In genomic region chr6:52473924-52474323, GRCm38 (mm10) we compare ENCODE assay signal across 15 mouse cellular contexts.
A peak's percentile ranks its signal among the peaks of the same experiment; 100 is the strongest.
DNase-seq lines count a peak whose midpoint lies in the region; ATAC-seq and TF ChIP-seq lines count a peak whose summit lies in the region.
"Had no signal": no experiment of that assay in that cellular context is flagged by ENCODE, and none has a peak within 500 bp of the region (broad histone marks: within the 10 kb centered on the region; RNA-seq: fewer than 3 reads in every experiment).

No protein-coding gene starts in this region.

- no peaks in the 10 kb centered on the region for H3K79me2 ChIP-seq in myocyte (ENCODE audit: control insufficient read depth, insufficient read depth)

- H3K36me3 ChIP-seq in hindbrain, embryonic 13.5 days: no peaks in the 10 kb centered on the region
- H3K36me3 ChIP-seq in hindbrain, embryonic 14.5 days (replicated peaks; ENCODE audit: control insufficient read depth, insufficient read depth): no peaks in the 10 kb centered on the region
- no peaks in the 10 kb centered on the region for H3K36me3 ChIP-seq in spleen, adult 2 months (ENCODE audit: control insufficient read depth, insufficient read depth, low read length)
- H3K36me3 ChIP-seq in myocyte (ENCODE audit: control insufficient read depth, insufficient read depth): no peaks in the 10 kb centered on the region
- H3K36me3 ChIP-seq: embryonic facial prominence, embryonic 15.5 days; liver, embryonic 12.5 days had no signal

- H3ac ChIP-seq in myocyte (ENCODE audit: control insufficient read depth, insufficient read length): no peak overlapping the region

- no peak for DNase-seq in hindbrain, embryonic 14.5 days (ENCODE audit: low spot score)
- DNase-seq in spleen, adult 2 months (ENCODE audit: low read depth in 1 of 2, low spot score in 2 of 2): no peak
- no peak for DNase-seq in spleen, postnatal 14 days (ENCODE audit: low spot score in 2 of 2)
- DNase-seq in kidney, adult 11 months: no peak
- no peak for DNase-seq in urinary bladder, postnatal 36 days (ENCODE audit: low spot score in 2 of 2)
- DNase-seq: cerebellum, adult 11-12 months; gastrocnemius, postnatal 36 days; heart, postnatal 14 days; kidney, postnatal 10 days had no signal

- H3K27me3 ChIP-seq in hindbrain, embryonic 13.5 days: 0 out of 2 replicates have a peak, but pooled peaks cover 3% of the 10 kb centered on the region
- H3K27me3 ChIP-seq in hindbrain, embryonic 14.5 days (ENCODE audit: control insufficient read depth, insufficient read depth, low read length): no peaks in the 10 kb centered on the region
- H3K27me3 ChIP-seq in spleen, adult 2 months (ENCODE audit: control insufficient read depth, insufficient read depth, low read length): no peaks in the 10 kb centered on the region
- peaks cover 6% of the 10 kb centered on the region for H3K27me3 ChIP-seq in myocyte (ENCODE audit: control insufficient read depth, insufficient read depth, insufficient read length)
- H3K27me3 ChIP-seq: embryonic facial prominence, embryonic 15.5 days had no signal

- H3K9me3 ChIP-seq in hindbrain, embryonic 13.5 days: no peaks in the 10 kb centered on the region
- H3K9me3 ChIP-seq in hindbrain, embryonic 14.5 days (ENCODE audit: control insufficient read depth, low read length): no peaks in the 10 kb centered on the region
- H3K9me3 ChIP-seq: embryonic facial prominence, embryonic 15.5 days; liver, embryonic 12.5 days had no signal

- ATAC-seq in hindbrain, embryonic 13.5 days (ENCODE audit: low FRiP score): no peak
- no peak for ATAC-seq in hindbrain, embryonic 14.5 days (ENCODE audit: low FRiP score)
- ATAC-seq: CD4-positive, CD25-positive, alpha-beta regulatory T cell, adult 4 months; liver, embryonic 12.5 days had no signal

- WGBS in hindbrain, embryonic 13.5 days: 37% methylated on average over 11 of the region's 11 CpGs
- WGBS in hindbrain, embryonic 14.5 days: 36% methylated on average over 11 of the region's 11 CpGs
- WGBS in spleen, adult 2 months: 28% methylated on average over 11 of the region's 11 CpGs

- TF ChIP-seq CTCF in spleen, adult 2 months (IDR thresholded peaks at IDR 0.05; ENCODE audit: extremely low read depth, insufficient read depth, insufficient read length, insufficient replicate concordance): no peak

- no peak for TF ChIP-seq POLR2A in spleen, adult 2 months (IDR thresholded peaks at IDR 0.05; ENCODE audit: low read depth, low read length)
- TF ChIP-seq POLR2A in myocyte (IDR thresholded peaks at IDR 0.05; ENCODE audit: insufficient read length, low read depth): no peak

- H3K4me2 ChIP-seq in hindbrain, embryonic 13.5 days: no peak overlapping the region
- no peak overlapping the region for H3K4me2 ChIP-seq in hindbrain, embryonic 14.5 days (replicated peaks)
- H3K4me2 ChIP-seq in myocyte (ENCODE audit: low read depth): no peak overlapping the region
- H3K4me2 ChIP-seq: embryonic facial prominence, embryonic 15.5 days; liver, embryonic 12.5 days had no signal

- H3K4me3 ChIP-seq in hindbrain, embryonic 13.5 days: no peak overlapping the region
- H3K4me3 ChIP-seq in hindbrain, embryonic 14.5 days (replicated peaks; ENCODE audit: low read length): no peak overlapping the region
- peak overlapping the region; percentile 7; the same call in 1 of the 2 replicates for H3K4me3 ChIP-seq in spleen, adult 2 months (ENCODE audit: extremely low read depth, insufficient read depth, insufficient read length)
- no peak overlapping the region for H3K4me3 ChIP-seq in myocyte
- H3K4me3 ChIP-seq: embryonic facial prominence, embryonic 15.5 days; liver, embryonic 12.5 days had no signal

- H3K27ac ChIP-seq in hindbrain, embryonic 13.5 days: peak overlapping the region; percentile 1; the same call in 1 of the 2 replicates
- no peak overlapping the region for H3K27ac ChIP-seq in hindbrain, embryonic 14.5 days
- no peak overlapping the region for H3K27ac ChIP-seq in spleen, adult 2 months (ENCODE audit: insufficient read depth, low read length)
- H3K27ac ChIP-seq: embryonic facial prominence, embryonic 15.5 days; liver, embryonic 12.5 days; macrophage had no signal

- no peak overlapping the region for H3K9ac ChIP-seq in hindbrain, embryonic 13.5 days
- H3K9ac ChIP-seq in hindbrain, embryonic 14.5 days: no peak overlapping the region
- H3K9ac ChIP-seq: embryonic facial prominence, embryonic 15.5 days; liver, embryonic 12.5 days had no signal

- peaks cover 6% of the 10 kb centered on the region for H3K4me1 ChIP-seq in hindbrain, embryonic 13.5 days (replicated peaks)
- H3K4me1 ChIP-seq in hindbrain, embryonic 14.5 days (replicated peaks; ENCODE audit: control insufficient read depth, insufficient read depth, low read length): peaks cover 9% of the 10 kb centered on the region; the same call in 1 of the 2 replicates
- H3K4me1 ChIP-seq in spleen, adult 2 months (ENCODE audit: control insufficient read depth, insufficient read depth, insufficient read length): peaks cover 17% of the 10 kb centered on the region; the same call in 1 of the 2 replicates
- H3K4me1 ChIP-seq: embryonic facial prominence, embryonic 15.5 days; liver, embryonic 12.5 days had no signal

TF ChIP-seq in myocyte, 11 proteins besides CTCF, POLR2A, EP300 and RAD21:
- TF ChIP-seq SRF (IDR thresholded peaks at IDR 0.05; ENCODE audit: control insufficient read depth, insufficient read length, low read depth) (peak; percentile 32), CEBPB (IDR thresholded peaks at IDR 0.05; ENCODE audit: insufficient read depth, poor library complexity, severe bottlenecking) (no peak)
